Mouse (Mus musculus): ENCODE results near the gene Tmem131.

Gene Tmem131

GRCm38 (mm10) chr1:36943653-36944052 is at the start of gene Tmem131:
TSS of gene Tmem131 (minus strand) at chr1:36943666.
- DNase-seq (ENCODE audit: low spot score): no peak

DNA sequence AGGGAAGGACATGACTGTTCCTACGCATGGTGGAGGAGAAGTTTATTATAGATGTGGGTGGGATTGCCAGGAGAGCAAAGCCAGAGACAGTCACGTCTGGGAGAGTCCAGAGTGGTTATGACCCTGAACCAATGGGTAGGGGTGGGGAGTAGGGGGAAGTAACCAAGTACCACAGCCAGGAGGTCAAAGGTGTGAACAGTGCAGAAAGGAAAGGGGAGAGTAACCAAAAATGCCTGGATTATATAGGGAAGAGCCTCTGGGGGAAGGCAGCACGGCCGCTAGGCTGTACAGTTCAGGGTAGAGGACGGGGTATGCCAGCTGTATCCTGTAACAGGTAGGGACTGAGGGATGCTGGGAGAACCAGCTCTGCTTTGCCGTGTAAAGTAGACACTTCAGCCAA is 45.1 kb upstream of the Tmem131 start:
- no peak for DNase-seq (ENCODE audit: low spot score)

DNA sequence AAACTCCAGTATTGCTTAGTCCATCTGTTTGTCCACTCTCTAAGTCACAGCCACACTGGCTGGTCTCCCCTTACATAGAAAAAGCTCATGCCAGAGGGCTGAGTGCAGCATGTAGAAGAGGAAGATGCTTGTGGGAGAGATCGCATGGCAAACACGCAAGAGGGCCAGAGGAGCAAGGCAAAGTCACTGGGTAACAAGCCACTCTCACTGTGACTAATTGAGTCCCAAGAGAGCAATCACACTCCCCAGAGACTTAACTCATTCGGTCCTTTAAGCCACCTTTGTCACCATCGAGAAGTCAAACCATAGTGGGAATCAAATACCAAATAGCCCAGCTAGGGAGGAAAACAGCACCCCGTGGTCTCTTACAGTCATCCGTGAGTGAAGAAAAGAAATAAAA is 44.7 kb upstream of the Tmem131 start:
- DNase-seq (ENCODE audit: low spot score): no peak

- no peak for DNase-seq (ENCODE audit: low spot score)
Observed at GRCm38 (mm10) chr1:36987172-36988148, 44.0 kb upstream of the Tmem131 start.

- DNase-seq (ENCODE audit: low spot score): no peak
Observed at GRCm38 (mm10) chr1:36986396-36987160, 43.1 kb upstream of the Tmem131 start.

GRCm38 (mm10) chr1:36985896-36986295 is 42.4 kb upstream of the Tmem131 start:
- DNase-seq (ENCODE audit: low spot score): no peak

DNA sequence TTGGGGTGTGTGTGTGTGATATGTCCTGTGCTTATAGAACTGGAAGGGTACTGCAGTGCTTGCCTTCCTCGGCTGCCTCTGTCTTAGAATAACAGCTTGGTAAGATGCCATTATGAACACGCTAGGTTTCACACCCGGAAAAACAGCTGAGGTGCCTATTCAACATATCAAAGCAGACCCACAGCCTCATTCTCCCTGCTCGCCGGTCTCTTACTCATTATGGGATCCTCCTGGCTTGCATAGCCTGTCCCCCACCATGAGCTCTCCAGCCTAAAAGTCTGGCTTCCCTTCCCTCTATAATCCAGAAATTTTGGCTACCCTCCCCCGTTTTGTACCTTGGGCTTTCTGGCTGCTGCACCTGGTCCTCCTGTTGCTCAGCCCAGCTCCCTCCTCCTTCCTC is 40.9 kb upstream of the Tmem131 start:
- no peak for DNase-seq (ENCODE audit: low spot score)

- no peak for DNase-seq (ENCODE audit: low spot score)
Observed at GRCm38 (mm10) chr1:36983754-36984153, 40.3 kb upstream of the Tmem131 start.

- DNase-seq (ENCODE audit: low spot score): no peak
Observed at GRCm38 (mm10) chr1:36982191-36982961, 38.9 kb upstream of the Tmem131 start.

DNA sequence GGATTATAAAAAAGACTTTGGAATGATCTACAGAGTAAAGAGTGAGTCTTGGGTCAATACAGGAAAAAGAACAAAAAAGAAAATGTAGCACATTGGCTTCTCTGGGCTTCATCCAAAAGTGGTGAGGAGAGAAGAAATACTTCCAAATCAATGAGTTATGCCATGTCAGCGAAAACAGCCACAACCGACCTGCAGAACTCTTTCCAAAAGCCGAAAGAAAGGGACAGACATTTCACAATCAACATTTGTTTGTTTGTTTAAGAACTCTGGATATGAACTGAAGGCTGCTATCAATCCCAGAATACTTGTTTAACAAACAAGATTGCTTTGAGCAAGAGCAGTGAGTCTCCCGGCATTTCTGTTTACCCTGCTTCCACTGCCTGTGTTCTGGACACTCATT is 33.3 kb upstream of the Tmem131 start:
- DNase-seq (ENCODE audit: low spot score): no peak

DNA sequence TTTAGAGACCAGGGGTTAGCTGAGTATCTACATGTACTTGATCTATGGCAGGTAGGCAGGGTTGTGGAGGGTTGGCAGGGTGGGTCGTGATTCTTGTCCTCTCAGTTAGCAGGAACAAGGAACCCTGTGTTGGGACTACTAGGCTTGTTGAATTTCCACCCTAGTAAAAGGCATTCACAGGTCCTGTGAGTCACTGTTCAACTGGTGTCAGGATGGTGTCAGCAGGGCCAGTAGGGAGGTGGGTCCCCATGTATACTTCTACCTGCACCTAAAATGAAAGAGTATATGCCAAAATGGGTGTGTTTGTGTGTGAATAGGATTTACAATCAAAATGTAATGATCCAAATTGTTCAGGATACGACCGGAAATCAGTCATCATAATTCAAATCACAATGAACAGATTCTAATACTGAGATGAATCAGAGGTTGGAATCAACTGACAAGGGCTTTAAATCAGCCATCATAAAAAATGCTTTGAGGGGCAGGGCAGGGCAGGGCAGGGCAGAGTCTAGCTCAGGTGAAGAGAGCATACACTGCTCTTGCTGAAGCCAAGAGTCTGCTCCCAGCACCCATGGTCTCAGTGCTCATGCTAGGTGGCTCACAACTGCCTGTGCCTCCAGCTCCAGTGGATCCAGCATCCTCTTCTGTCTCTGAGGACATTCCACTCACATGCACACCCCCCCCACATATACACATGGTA is 27.6 kb upstream of the Tmem131 start:
- no peak for DNase-seq (ENCODE audit: low spot score)

GRCm38 (mm10) chr1:36965831-36966230 is 22.4 kb upstream of the Tmem131 start:
- DNase-seq (ENCODE audit: low spot score): no peak

DNA sequence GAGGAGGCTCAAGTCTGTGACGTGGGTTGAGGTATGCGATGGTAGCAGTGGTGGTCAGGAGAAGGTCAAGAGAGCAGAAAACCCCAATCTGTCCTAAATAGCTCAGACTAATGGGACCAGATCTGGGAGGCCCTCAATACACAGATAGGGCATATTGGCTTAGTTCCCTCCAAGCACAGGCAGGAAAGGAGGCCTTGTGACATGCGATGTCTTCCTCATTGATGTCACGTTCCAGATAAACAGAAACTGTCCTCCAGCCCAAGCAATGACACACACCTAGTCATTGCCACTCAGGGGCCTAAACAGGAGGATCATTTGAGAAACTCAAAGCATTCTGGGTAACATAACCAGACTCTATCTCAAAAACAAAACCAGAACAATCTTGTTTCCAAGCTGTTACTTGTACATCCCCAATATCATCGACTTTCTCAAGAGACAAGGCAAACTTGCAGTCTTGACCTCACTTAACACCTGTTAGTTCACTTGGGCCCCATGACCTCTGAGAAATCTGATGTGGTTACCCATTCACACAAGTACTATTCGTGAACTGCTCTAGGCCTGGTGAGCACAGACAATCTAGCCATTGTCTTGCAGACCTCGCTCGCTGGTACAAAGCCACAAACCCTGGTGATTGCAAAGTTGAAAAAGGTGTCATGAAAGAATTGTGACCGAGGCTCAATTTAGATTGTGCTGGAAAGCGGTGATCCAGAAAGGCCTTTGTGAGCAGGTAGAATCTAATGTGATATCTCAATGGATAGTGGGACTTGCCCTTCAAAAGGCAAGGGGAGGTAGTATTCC is 19.1 kb upstream of the Tmem131 start:
- no peak for DNase-seq (ENCODE audit: low spot score)

GRCm38 (mm10) chr1:36960509-36961222 is 17.2 kb upstream of the Tmem131 start:
- DNase-seq (ENCODE audit: low spot score): no peak

DNA sequence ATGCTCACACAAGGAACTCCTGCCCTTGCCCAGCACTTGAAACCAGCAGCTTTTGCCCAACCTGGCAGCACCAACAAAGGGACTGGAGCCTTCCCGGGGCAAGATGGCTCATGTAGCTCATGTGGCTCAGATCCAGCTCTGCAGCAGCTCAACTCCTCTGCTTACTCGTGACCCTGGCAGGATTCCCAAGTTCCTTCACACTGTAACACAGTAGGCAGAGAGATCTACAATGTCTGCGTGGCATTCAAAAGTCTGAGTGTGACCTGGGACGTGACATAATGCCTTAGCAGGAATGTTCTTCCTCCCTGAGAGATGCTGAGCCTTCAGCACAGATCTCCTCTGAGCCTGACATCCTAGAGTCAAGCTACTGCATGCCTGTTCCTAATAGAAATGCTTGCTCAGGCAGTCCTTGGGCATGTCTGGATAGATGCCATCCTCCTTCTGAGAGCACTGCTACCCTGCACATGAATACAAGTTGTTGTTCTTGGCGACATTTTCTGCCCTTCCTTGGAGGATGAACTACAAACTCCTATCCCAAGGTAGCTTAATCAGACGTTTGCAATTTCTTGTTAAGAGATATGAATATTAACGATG is 6.2 kb upstream of the Tmem131 start:
- DNase-seq (ENCODE audit: low spot score): no peak

- DNase-seq (ENCODE audit: low spot score): no peak
Observed at GRCm38 (mm10) chr1:36947448-36947847, 4.0 kb upstream of the Tmem131 start.

DNA sequence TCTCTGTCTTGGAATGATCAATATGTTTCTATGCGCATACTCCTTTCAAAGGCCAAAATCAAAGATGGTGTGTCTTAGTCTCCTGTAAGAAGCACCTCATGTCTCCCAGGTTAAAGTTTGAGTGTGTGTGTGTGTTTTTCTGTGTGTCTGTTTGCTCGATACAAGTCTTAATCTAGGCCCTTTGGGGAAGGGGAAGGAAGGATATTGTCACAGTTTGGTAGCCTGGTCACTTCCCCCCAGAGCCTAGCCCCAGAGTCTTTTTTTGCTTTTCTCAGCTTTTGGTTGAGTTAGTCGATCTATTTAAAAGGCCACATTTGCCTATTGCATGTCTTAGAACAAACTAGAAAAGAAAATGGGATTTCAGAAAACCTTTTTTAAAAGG is 3.1 kb downstream of the Tmem131 start:
- DNase-seq (ENCODE audit: low spot score): no peak

- DNase-seq (ENCODE audit: low spot score): peak; percentile 93
Observed at GRCm38 (mm10) chr1:36939506-36940380, 3.7 kb downstream of the Tmem131 start.

DNA sequence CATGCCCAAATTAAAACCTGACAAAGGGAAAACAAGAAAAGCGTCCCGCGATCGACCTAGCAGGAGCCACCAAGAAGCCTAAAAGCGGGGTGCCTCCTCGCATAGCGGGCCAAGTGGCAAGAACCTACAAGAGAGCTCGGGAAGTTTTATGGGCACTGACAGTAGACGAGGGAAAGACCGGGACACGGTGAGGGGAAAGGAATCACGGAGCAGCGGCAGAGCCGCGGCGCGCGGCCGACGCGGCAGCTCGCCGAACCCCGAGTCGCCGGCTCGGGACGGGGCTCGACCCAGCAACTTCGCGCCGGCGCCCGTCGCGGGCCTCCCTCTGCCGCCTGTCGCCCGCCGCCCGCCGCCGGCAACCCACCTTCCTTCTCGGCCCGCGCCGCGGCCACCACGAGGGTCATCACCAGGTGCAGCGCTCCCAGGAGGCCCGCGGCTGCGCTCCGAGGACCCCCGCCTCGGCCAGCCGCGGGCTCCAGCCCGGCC is 4.6 kb downstream of the Tmem131 start:
- peak; percentile 28 for DNase-seq (ENCODE audit: low spot score)
